Mouse (Mus musculus) midbrain, embryonic 14.5 days (tissue): ENCODE measurements around the gene Pigq. TPM values are rescaled to one million over a fixed set of nuclear protein-coding genes. Genes with fewer than 3 reads are reported as not detected.

Experiments
- ATAC-seq: fragments of 200-750 bp; cut with Nextera tagmentation; 2 replicates; pipeline ENCODE4 v1.8.0; 2017; ENCODE audit warnings: moderate number of reproducible peaks, moderate library complexity; ENCODE audit not compliant: low FRiP score, low TSS enrichment
- DNase-seq: peaks from one replicate; pipeline ENCODE4 v3.0.0-alpha.2; 2015
- H3K27ac ChIP-seq: fragments of 300-500 bp; sonication (generic); replicated peaks from 2 replicates; pipeline ENCODE4 v1.5.1; 2014; ENCODE audit warnings: mild to moderate bottlenecking, low read depth, low read length, moderate library complexity
- H3K27me3 ChIP-seq: fragments of 300-500 bp; sonication (generic); 2 replicates; pipeline ENCODE4 v1.6.1; 2014; ENCODE audit warnings: low read length, control low read depth, mixed read lengths; ENCODE audit not compliant: control insufficient read depth, insufficient read depth
- H3K36me3 ChIP-seq: fragments of 300-500 bp; sonication (generic); 2 replicates; pipeline ENCODE4 v1.6.1; 2014; ENCODE audit warnings: low read length, control low read depth; ENCODE audit not compliant: control insufficient read depth, insufficient read depth
- H3K4me1 ChIP-seq: fragments of 300-500 bp; sonication (generic); 2 replicates; pipeline ENCODE4 v1.6.1; 2014; ENCODE audit warnings: mild to moderate bottlenecking, antibody characterized with exemption, low read length, control low read depth; ENCODE audit not compliant: control insufficient read depth, insufficient read depth
- H3K4me2 ChIP-seq: fragments of 300-500 bp; sonication (generic); 2 replicates; pipeline ENCODE4 v1.6.1; 2014; ENCODE audit warnings: mild to moderate bottlenecking, low read length, moderate library complexity
- H3K4me3 ChIP-seq: fragments of 300-500 bp; sonication (generic); replicated peaks from 2 replicates; pipeline ENCODE4 v1.5.1; 2014; ENCODE audit warnings: low read depth, low read length
- H3K9ac ChIP-seq: fragments of 300-500 bp; sonication (generic); replicated peaks from 2 replicates; pipeline ENCODE4 v1.6.1; 2014; ENCODE audit warnings: mild to moderate bottlenecking, low read length, moderate library complexity
- H3K9me3 ChIP-seq: fragments of 300-500 bp; sonication (generic); 2 replicates; pipeline ENCODE4 v1.6.1; 2016; ENCODE audit warnings: low read length, control low read depth, mixed read lengths; ENCODE audit not compliant: control insufficient read depth
- WGBS: fragments of 180-500 bp; shearing (Covaris S2); extraction: QIAGEN DNeasy Blood & Tissue Kit; methylation state at CpG from one replicate; pipeline ENCODE4 v1.1.7; 2014; 5-methylcytosine and 5-hydroxymethylcytosine counted together
- polyA plus RNA-seq: library from polyadenylated mRNA; unstranded; fragments of >200 nt; fragmentation: Nextera tagmentation; extraction: Ambion mirVana; gene quantifications from 2 replicates; pipeline ENCODE4 v1.2.1, GENCODE M21; 2014

Pigq gene
- polyA plus RNA-seq, 1 experiment from 2014 or later, result 57.9 TPM

DNA sequence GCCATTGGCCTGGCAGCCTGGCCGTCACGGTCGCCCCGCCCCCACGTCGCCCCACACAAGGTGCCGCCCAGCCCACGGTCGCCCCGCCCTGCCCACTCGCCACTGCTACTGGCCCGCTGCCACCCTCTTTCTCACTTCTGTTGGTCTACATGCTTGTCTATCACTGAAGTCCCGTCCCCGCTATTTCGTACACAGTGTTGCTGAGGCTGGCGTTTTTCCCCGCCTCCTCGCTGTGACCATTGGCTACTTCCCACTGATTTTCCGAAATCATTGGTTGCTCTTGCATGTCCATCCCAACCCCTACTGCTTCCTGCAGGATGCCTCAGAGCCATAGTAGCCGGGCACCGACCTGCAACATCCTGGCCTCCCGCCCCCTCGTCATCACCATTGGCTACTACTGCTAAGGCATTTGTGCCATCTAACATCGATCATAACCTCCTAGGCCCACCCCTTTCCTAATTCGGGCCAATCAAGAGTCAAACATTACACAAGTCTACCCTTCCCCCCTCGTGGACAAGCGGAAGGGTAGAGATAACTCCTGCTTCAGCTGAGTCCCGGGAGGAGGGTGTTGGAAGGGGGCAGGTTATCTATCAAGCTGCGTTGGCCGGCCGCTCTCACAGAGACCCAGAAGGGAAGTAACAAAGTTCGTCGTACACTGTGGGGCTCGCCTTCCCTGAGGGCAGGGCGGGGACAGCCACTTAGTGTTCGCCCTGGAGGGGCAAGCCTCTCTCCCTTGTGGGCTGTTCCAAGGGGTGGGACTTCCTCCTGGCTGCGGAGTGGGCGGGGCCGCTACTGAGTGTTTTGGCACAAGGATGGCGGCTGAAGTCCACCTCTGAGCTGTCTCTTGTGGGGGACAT lies 24.7 kb downstream of the Pigq start:
- Histone ChIP-seq H3K4me1 (peaks cover 12% of the 10 kb centered on the region), H3K9me3 (no peaks in the 10 kb centered on the region), H3K27me3 (no peaks in the 10 kb centered on the region), H3K4me3 (peak overlapping the region; percentile 96), H3K27ac (peak overlapping the region; percentile 87), H3K36me3 (0 out of 2 replicates have a peak, but pooled peaks cover 4% of the 10 kb centered on the region), H3K9ac (peak overlapping the region; percentile 63), H3K4me2 (peak overlapping the region; percentile 94)
- peak; percentile 99 for DNase-seq
- 1% methylated on average over 40 of the region's 40 CpGs for WGBS
- ATAC-seq, result peak; percentile 98

DNA sequence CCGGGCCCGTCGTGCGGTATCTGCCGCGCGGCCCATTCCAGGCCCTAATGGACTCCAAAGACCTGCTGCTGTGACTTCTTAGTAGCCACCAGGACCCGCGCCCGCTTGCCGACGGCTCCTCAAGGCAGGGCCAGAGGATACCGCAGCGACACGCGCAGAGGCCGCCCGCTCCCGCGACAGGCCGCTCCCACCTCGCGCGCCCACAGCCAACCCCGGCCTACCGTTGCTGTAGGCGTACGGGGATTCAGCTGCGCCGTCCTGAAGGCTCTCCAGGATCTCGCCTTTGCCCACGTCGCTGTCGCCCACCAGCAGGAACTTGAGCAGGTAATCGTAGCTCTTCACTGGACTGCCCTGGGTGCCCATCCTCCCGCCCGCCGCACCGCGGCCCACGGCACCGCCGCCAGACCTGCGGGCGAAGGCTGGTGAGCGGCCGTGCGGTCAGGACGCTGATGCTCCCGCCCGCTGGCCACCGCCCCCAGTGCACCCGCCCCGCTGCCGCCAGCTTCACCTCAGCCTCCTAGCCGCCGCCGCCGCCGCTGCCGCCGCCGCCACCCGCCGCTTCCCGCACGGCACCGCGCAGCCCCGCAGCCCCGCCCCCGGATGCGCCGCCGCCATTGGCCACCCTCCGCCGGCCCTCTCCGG lies 25.5 kb downstream of the Pigq start, which contains the start of gene Rab40c:
Rab40c (minus strand) TSS at position 584 of the 642 bp plus-strand sequence.
- no peaks in the 10 kb centered on the region for H3K9me3 ChIP-seq
- peak within 1 kb of the TSS; percentile 94 for H3K4me2 ChIP-seq
- peak within 1 kb of the TSS; percentile 87 for H3K27ac ChIP-seq
- H3K27me3 ChIP-seq, result no peaks in the 10 kb centered on the region
- ATAC-seq (peak; percentile 6; the same call in 1 of the 2 replicates), DNase-seq (peak; percentile 51)
- H3K36me3 ChIP-seq, result 0 out of 2 replicates have a peak, but pooled peaks cover 4% of the 10 kb centered on the region
- H3K4me1 ChIP-seq, result peaks cover 12% of the 10 kb centered on the region
- H3K9ac ChIP-seq, result peak within 1 kb of the TSS; percentile 80
- peak within 1 kb of the TSS; percentile 96 for H3K4me3 ChIP-seq
- under 1% methylated on average over 68 of the region's 78 CpGs for WGBS

DNA sequence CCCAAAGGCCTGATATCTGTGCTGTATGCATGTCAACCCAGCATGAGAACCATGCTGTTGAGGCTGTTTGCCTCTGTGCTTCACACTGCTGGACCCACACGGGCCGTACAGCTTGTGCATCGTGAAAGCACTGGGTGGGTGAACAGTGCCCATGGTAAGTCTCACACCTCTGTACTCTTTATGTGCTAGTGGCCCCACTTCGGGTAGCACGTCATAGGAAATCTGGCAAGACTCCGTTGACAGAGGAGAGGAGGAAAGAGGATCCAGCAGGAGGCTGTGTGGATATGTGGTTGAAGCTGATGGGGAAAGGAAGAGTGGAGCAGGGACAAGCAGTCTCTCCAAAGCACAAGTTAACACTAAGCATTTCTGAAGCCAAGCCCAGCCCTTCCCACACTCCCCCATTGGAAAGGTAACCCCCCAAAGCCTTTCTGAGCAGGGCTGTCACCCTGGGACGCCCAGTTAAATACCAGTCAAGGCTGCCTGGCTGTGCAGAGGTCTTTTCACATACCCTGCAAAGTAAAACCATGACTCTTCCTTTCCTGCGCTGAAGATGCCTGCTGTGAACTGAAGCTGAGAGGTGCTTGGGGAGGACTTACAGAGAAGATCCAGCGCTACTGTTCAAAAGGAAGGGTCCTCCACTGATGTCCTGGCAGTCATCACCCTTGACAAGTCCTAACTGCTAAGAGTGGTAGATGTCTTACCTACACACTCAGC lies 26.5 kb downstream of the Pigq start:
- Histone ChIP-seq H3K36me3 (0 out of 2 replicates have a peak, but pooled peaks cover 4% of the 10 kb centered on the region), H3K4me2 (peak overlapping the region; percentile 94), H3K9ac (peak overlapping the region; percentile 80), H3K27me3 (no peaks in the 10 kb centered on the region), H3K4me1 (peaks cover 12% of the 10 kb centered on the region), H3K27ac (no peak overlapping the region), H3K4me3 (peak overlapping the region; percentile 96), H3K9me3 (no peaks in the 10 kb centered on the region)
- DNase-seq (no peak), ATAC-seq (no peak)
- 86% methylated on average over 9 of the region's 9 CpGs for WGBS

DNA sequence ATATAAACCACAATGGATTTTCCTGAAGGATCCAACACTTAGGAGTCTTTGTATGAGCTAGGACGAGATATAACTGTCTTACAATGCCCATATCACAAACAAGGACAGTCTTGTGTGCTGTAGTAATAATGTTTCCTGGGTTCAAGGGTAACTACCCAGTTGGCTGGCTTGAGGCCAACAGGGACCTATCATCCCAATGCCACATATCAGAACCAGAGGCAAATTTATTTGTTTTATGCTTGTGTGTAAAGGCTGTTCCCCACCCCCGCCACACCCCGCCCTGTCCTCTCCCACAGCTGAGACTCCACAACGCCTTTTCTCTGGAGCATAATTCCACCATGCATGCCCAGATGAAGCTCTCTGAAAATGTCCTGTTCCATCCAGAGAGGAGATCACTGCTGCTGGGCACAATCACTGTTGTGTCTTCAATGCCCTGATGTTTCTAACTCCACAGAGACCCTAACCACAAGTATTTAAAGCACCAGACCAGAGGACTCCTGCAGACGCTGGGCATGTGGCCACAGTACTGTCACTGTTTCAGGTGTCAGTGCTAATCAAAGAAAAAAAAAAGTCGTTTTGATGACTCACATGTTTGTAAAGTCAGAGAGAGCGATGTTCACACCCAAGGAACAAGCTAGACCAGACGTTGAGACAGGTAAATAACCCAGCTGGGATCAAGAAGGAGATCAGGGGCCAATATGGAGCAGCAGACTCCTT lies 27.6 kb downstream of the Pigq start:
- Histone ChIP-seq H3K9me3 (no peaks in the 10 kb centered on the region), H3K4me1 (peaks cover 12% of the 10 kb centered on the region), H3K36me3 (0 out of 2 replicates have a peak, but pooled peaks cover 4% of the 10 kb centered on the region), H3K27me3 (no peaks in the 10 kb centered on the region), H3K27ac (no peak overlapping the region), H3K4me3 (no peak overlapping the region), H3K4me2 (no peak overlapping the region), H3K9ac (no peak overlapping the region)
- DNase-seq (no peak), ATAC-seq (no peak)
- WGBS, result 88% methylated on average over 8 of the region's 8 CpGs

DNA sequence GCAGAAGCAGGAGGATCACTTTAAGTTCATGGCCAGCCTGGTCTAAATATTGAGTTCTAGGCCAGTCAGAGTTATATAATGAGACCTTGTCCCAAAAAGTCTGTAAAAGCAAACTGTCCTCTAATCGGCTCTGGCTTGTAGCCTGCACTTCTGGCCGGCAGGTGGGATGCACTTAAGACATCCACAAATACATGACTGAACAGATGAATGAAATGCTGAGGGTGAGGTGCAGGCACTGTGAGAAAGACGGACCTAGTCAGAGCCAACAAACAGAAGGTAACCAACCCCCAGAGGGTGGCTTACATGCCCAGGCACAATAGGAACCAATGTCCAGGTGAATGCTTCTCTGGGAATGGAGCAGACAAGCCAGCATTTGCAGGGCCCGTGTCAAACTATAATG lies 30.4 kb downstream of the Pigq start:
- DNase-seq (no peak), ATAC-seq (no peak)
- Histone ChIP-seq H3K9ac (no peak overlapping the region), H3K4me2 (no peak overlapping the region), H3K27ac (no peak overlapping the region), H3K36me3 (0 out of 2 replicates have a peak, but pooled peaks cover 4% of the 10 kb centered on the region), H3K27me3 (no peaks in the 10 kb centered on the region), H3K4me1 (peaks cover 12% of the 10 kb centered on the region), H3K4me3 (no peak overlapping the region), H3K9me3 (no peaks in the 10 kb centered on the region)
- WGBS, result 86% methylated on average over 4 of the region's 4 CpGs

DNA sequence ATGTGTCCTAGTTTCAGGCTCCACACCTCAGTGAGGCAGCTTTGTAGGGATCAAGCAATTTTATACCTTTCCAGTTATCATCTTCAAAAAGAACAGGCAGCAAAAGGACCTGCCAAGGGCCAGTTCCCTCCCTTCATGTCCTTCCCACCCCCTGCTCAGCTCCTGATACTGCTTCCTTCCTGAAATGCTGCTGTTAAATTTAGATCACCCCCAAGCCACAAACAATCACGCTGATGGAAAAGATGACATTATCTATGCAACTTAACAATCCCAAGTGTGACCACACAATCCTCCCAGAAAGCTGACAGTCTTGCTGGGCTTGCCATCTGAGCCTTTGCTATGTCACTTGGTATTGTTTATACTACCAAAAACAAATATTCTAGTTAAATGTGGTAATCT lies 30.9 kb downstream of the Pigq start:
- Histone ChIP-seq H3K9ac (no peak overlapping the region), H3K27ac (no peak overlapping the region), H3K36me3 (0 out of 2 replicates have a peak, but pooled peaks cover 4% of the 10 kb centered on the region), H3K4me1 (peaks cover 12% of the 10 kb centered on the region), H3K9me3 (no peaks in the 10 kb centered on the region), H3K4me3 (no peak overlapping the region), H3K27me3 (no peaks in the 10 kb centered on the region), H3K4me2 (no peak overlapping the region)
- DNase-seq (no peak), ATAC-seq (no peak)
- WGBS, result 91% methylated on average over 1 of the region's 1 CpGs

DNA sequence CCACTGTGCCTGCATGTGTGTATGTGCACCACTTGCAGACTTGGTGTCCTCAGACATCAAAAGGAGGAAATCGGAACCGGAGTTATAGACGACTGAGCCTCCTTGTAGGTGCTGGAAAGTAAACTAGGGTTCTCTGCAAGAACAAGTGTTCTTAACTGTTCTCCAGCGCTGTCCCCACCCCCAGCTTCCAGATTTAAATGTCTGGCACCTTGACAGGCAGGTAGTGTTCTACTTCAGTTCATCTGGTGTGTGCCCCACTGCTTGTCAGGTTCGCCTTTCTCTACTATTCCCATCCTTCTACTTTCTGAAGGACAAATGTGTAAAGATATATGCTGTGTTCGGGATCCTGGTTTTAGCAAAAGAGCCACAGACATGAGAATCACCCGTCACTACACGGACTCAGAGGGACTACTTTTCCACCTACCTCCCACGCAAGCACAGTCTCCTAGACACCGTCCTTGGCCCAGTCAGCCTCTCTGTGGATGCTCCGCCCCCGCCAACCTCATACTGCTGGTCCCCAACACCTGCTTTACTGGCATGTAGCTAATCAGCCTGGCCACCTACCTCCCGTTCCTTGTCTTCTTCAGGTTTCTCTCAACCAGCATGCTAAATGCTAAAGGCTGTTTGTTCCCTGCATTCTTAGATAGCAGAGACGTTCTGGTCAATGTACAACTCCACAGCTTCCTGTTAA lies 31.4 kb downstream of the Pigq start:
- 0 out of 2 replicates have a peak, but pooled peaks cover 4% of the 10 kb centered on the region for H3K36me3 ChIP-seq
- no peak overlapping the region for H3K27ac ChIP-seq
- 91% methylated on average over 14 of the region's 14 CpGs for WGBS
- H3K4me2 ChIP-seq, result no peak overlapping the region
- H3K9me3 ChIP-seq, result no peaks in the 10 kb centered on the region
- H3K4me3 ChIP-seq, result no peak overlapping the region
- no peaks in the 10 kb centered on the region for H3K27me3 ChIP-seq
- no peak overlapping the region for H3K9ac ChIP-seq
- H3K4me1 ChIP-seq, result peaks cover 8% of the 10 kb centered on the region
- no peak for ATAC-seq
- DNase-seq, result no peak
